Mouse (Mus musculus) thymus, postnatal 25 days (tissue): Measurements from ENCODE around the gene Klk1b16.
"Not testable (repeated sequence)": the region's sequence is repeated elsewhere in the genome, so short reads cannot be mapped to it uniquely, and the experiment has no call there.

Experiments
- DNase-seq: peaks from one replicate; pipeline ENCODE4 v3.0.0; 2022

Klk1b16 gene

GRCm38 (mm10) chr7:44136467-44136866 is at the start of gene Klk1b16:
Gene Klk1b16 (plus strand): TSS chr7:44136767.
- DNase-seq: no peak

- no peak for DNase-seq
Observed at GRCm38 (mm10) chr7:44096111-44096510, 40.5 kb upstream of the Klk1b16 start.

- not testable (repeated sequence) for DNase-seq
Observed at GRCm38 (mm10) chr7:44102028-44102427, 34.5 kb upstream of the Klk1b16 start, which contains the start of gene Klk1b21. Gene Klk1b21 (plus strand): TSS chr7:44102328.

GRCm38 (mm10) chr7:44112373-44112772 is 24.2 kb upstream of the Klk1b16 start, which contains the start of gene Klk1b22:
Gene Klk1b22 (plus strand): TSS chr7:44112673.
- DNase-seq: no peak

- no peak for DNase-seq
Observed at GRCm38 (mm10) chr7:44123445-44123844, 13.1 kb upstream of the Klk1b16 start.

- DNase-seq: no peak
Observed at GRCm38 (mm10) chr7:44179299-44180045, 42.9 kb downstream of the Klk1b16 start.

GRCm38 (mm10) chr7:44186516-44186915 is 49.9 kb downstream of the Klk1b16 start:
- DNase-seq: not testable (repeated sequence)

- not testable (repeated sequence) for DNase-seq
Observed at GRCm38 (mm10) chr7:44187936-44188335, 51.4 kb downstream of the Klk1b16 start, which contains the start of gene Klk1b24. Gene Klk1b24 (plus strand): TSS chr7:44188236.
